Mouse (Mus musculus) lung, postnatal 4 days (tissue): ENCODE data around the gene Des.

ENCODE experiments used
- DNase-seq, 2 experiments: peaks; one replicate each; pipeline ENCODE4 v3.0.0; 2021

Des gene

DNA sequence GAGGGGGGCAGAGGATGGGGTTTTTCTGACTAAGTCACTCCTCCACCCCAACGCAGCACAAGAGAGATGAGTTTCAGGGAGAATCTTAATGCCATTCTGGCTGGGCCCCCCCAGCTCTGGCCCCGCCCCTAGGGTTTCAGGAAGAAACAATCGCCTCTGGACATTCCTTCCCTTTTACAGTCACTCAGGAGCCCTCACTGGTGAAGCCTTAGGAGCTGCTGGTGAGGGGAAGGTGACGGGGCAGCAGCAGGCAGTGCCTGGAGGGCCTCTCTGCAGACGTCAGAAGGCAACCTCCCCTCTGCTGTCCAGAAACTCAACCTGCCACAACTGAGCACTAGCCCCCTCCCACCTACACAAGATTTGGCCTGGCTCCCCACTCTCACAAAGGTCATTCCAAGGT, 10.9 kb upstream of the Des start:
- DNase-seq, result no peak

GRCm38 (mm10) chr1:75357261-75357660, 2.9 kb upstream of the Des start:
- peak; percentile 42 to 54 for DNase-seq

GRCm38 (mm10) chr1:75358009-75358408, 2.1 kb upstream of the Des start:
- DNase-seq, result no peak

- DNase-seq, result peak in 1 of 2 experiments; percentile 46
Observed at GRCm38 (mm10) chr1:75359346-75359745, 783 bp upstream of the Des start.

GRCm38 (mm10) chr1:75361123-75361522, 994 bp downstream of the Des start:
- DNase-seq, result no peak

- no peak for DNase-seq
Observed at GRCm38 (mm10) chr1:75361750-75362149, 1.6 kb downstream of the Des start.

- DNase-seq, result no peak
Observed at GRCm38 (mm10) chr1:75363868-75364267, 3.7 kb downstream of the Des start.

DNA sequence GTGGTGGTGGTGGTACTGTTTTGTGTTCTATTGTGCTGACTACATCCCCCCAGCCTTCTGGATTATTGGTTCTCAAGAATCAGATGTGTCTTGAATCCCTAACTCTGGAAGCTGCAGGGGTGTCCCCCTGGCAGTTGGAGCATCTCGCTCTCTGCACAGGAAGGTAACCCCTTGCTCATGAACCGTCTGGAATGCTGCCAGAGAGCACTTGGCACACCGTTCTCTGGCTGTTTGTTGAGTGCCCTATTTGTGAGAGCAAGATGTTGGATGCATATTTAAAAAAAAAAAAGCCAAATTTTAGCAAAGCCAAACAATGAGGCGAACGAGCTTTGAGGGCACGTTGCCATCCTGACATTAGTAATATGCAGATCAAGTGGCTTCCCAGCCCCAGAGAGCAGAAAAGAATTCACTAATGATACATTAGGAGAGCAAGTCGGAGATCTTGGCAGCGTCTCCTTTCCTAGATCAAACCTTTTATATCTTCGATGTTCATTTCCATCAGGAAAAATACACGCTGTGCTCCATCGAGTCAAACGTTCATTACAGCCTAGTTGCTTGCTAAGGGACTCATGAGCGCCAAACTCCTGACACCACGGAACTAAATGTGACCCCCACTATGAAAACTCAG, 5.5 kb downstream of the Des start:
- no peak for DNase-seq

GRCm38 (mm10) chr1:75369360-75369983, 9.3 kb downstream of the Des start:
- no peak for DNase-seq

DNA sequence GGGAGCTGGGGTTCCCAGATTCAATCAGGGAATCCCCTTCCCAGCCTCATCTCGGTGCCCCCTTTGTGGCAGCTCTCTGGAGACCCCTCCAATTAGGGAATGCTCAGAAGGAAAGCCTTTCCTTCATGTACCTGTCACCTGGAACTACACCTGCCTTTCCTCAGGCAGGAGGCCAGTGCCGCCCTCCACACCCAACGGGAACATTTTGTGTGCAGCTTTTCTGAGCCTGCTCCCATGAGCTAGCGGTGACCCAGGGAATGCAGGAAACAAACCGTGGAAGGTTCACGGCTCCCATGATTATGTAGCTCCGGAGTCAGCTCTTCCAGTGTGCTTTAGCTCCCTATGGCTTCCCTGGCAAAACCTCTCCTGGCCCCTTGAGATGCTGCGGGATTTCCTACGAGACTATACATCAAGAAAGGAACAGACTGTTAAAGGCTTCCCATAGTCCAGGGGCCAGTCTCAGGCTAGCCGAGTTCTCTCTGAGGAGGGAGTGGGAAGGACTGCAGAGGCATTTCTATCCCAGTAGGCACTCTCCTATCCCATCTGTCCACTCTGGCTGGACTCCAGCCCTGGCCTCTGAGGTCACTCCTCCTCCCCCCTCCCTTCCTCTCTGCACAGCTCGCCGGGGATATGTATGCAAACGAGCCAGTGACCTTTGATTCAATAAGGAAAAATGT, 10.0 kb downstream of the Des start:
- peak; percentile 63 to 79 for DNase-seq

- DNase-seq, result peak; percentile 53 to 65
Observed at GRCm38 (mm10) chr1:75371317-75372095, 11.4 kb downstream of the Des start.

GRCm38 (mm10) chr1:75372450-75372849, 12.3 kb downstream of the Des start:
- no peak for DNase-seq

GRCm38 (mm10) chr1:75373276-75373675, 13.1 kb downstream of the Des start:
- no peak for DNase-seq

GRCm38 (mm10) chr1:75374950-75375936, 15.1 kb downstream of the Des start, which contains the start of gene Speg:
Gene Speg (plus strand): TSS chr1:75375297.
- no peak for DNase-seq

DNA sequence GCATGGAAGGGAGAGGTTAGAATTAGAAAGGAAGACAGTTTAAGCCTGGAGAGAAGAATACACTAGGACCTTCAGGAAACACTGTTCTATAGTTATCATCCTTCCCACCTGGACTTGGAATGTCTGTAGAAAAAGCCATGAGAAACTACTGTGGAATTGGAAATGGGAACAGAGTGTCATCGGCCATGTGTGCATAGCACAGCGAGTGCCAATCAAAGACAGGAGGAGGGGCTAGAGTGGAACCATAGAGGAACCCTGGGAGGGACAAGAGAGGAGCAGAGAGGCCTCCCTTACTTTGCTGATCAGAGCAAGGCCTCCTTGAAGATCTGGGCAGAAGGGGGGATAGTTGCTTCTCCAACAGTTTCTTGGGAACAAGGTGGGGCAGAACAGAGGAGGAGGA, 19.1 kb downstream of the Des start:
- no peak for DNase-seq

- DNase-seq, result no peak
Observed at GRCm38 (mm10) chr1:75379931-75380330, 19.8 kb downstream of the Des start.

DNA sequence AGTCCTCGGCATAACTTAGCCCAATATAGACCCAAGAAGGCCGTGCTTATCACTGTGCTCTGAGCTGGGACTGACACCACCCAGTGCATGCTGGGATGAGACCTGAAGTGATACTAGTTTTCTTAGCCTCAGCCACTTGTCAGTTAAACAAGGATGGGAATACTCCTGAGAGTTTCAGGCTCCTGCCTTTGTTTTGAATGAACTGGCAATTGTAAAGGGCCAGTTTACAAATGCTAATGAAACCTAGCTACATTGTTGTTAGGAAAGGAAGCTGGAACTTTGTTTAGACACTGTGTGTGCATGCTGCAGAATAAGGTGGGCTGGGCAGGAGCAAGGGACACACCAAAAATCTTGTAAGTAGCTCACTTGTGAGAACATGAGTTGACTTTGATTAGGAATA, 20.8 kb downstream of the Des start:
- DNase-seq, result no peak

GRCm38 (mm10) chr1:75381482-75382355, 21.6 kb downstream of the Des start:
- peak; percentile 43 to 55 for DNase-seq

GRCm38 (mm10) chr1:75382356-75383071, 22.4 kb downstream of the Des start:
- DNase-seq, result peak in 1 of 2 experiments; percentile 46

- no peak for DNase-seq
Observed at GRCm38 (mm10) chr1:75384470-75385141, 24.5 kb downstream of the Des start.
